Mouse (Mus musculus): ENCODE results near the gene Txnip. TPM values are rescaled to one million over a fixed set of nuclear protein-coding genes. Genes with fewer than 3 reads are reported as not detected.
"Not testable (repeated sequence)": the region's sequence is repeated elsewhere in the genome, so short reads cannot be mapped to it uniquely, and the experiment has no call there.

Txnip gene
- polyA plus RNA-seq, 1 experiment from 2014 or later = 71.4 TPM

- Histone ChIP-seq H3K9me3 (ENCODE audit: control insufficient read depth, low read length) (no peaks in the 10 kb centered on the region), H3K27ac (peak overlapping the region; percentile 91), H3K27me3 (ENCODE audit: control insufficient read depth, insufficient read depth, low read length) (no peaks in the 10 kb centered on the region), H3K36me3 (replicated peaks; ENCODE audit: control insufficient read depth, insufficient read depth) (no peaks in the 10 kb centered on the region), H3K4me1 (replicated peaks; ENCODE audit: control insufficient read depth, insufficient read depth, low read length) (peaks cover 59% of the 10 kb centered on the region), H3K9ac (peak overlapping the region; percentile 81), H3K4me3 (replicated peaks; ENCODE audit: low read length) (peak overlapping the region; percentile 76), H3K4me2 (replicated peaks) (peak overlapping the region; percentile 61)
- under 1% methylated on average over 33 of the region's 40 CpGs for WGBS
- peak; percentile 61 for ATAC-seq (ENCODE audit: low FRiP score)
- peak; percentile 76 for DNase-seq (ENCODE audit: low spot score)
Observed at GRCm38 (mm10) chr3:96601251-96601787, 43.6 kb downstream of the Txnip start.

- DNase-seq (ENCODE audit: low spot score) (peak; percentile 46), ATAC-seq (ENCODE audit: low FRiP score) (no peak)
- Histone ChIP-seq H3K9ac (peak overlapping the region; percentile 81), H3K27ac (peak overlapping the region; percentile 91), H3K27me3 (ENCODE audit: control insufficient read depth, insufficient read depth, low read length) (no peaks in the 10 kb centered on the region), H3K4me2 (replicated peaks) (peak overlapping the region; percentile 61), H3K4me3 (replicated peaks; ENCODE audit: low read length) (peak overlapping the region; percentile 76), H3K9me3 (ENCODE audit: control insufficient read depth, low read length) (no peaks in the 10 kb centered on the region), H3K4me1 (replicated peaks; ENCODE audit: control insufficient read depth, insufficient read depth, low read length) (peaks cover 51% of the 10 kb centered on the region), H3K36me3 (replicated peaks; ENCODE audit: control insufficient read depth, insufficient read depth) (no peaks in the 10 kb centered on the region)
- 10% methylated on average over 10 of the region's 10 CpGs for WGBS
Observed at GRCm38 (mm10) chr3:96601941-96602703, 44.4 kb downstream of the Txnip start.

- Histone ChIP-seq H3K4me2 (replicated peaks) (peak overlapping the region; percentile 61), H3K9me3 (ENCODE audit: control insufficient read depth, low read length) (no peaks in the 10 kb centered on the region), H3K9ac (peak overlapping the region; percentile 81), H3K27me3 (ENCODE audit: control insufficient read depth, insufficient read depth, low read length) (no peaks in the 10 kb centered on the region), H3K4me1 (replicated peaks; ENCODE audit: control insufficient read depth, insufficient read depth, low read length) (peaks cover 47% of the 10 kb centered on the region), H3K36me3 (replicated peaks; ENCODE audit: control insufficient read depth, insufficient read depth) (no peaks in the 10 kb centered on the region), H3K27ac (peak overlapping the region; percentile 91), H3K4me3 (replicated peaks; ENCODE audit: low read length) (peak overlapping the region; percentile 76)
- no peak for DNase-seq (ENCODE audit: low spot score)
- ATAC-seq (ENCODE audit: low FRiP score) = no peak
- WGBS = 21% methylated on average over 5 of the region's 5 CpGs
Observed at GRCm38 (mm10) chr3:96602704-96603084, 44.9 kb downstream of the Txnip start.

GRCm38 (mm10) chr3:96603311-96603710 lies 45.6 kb downstream of the Txnip start:
- H3K36me3 ChIP-seq (replicated peaks; ENCODE audit: control insufficient read depth, insufficient read depth) = no peaks in the 10 kb centered on the region
- H3K4me1 ChIP-seq (replicated peaks; ENCODE audit: control insufficient read depth, insufficient read depth, low read length) = peaks cover 47% of the 10 kb centered on the region
- WGBS = 31% methylated on average over 5 of the region's 5 CpGs
- peak; percentile 59 for DNase-seq (ENCODE audit: low spot score)
- H3K9me3 ChIP-seq (ENCODE audit: control insufficient read depth, low read length) = no peaks in the 10 kb centered on the region
- H3K9ac ChIP-seq = peak overlapping the region; percentile 81
- no peaks in the 10 kb centered on the region for H3K27me3 ChIP-seq (ENCODE audit: control insufficient read depth, insufficient read depth, low read length)
- H3K27ac ChIP-seq = peak overlapping the region; percentile 91
- no peak for ATAC-seq (ENCODE audit: low FRiP score)
- peak overlapping the region; percentile 76 for H3K4me3 ChIP-seq (replicated peaks; ENCODE audit: low read length)
- H3K4me2 ChIP-seq (replicated peaks) = peak overlapping the region; percentile 61

- not testable (repeated sequence) for H3K36me3 ChIP-seq (replicated peaks; ENCODE audit: control insufficient read depth, insufficient read depth); H3K4me2 ChIP-seq (replicated peaks); H3K9me3 ChIP-seq (ENCODE audit: control insufficient read depth, low read length); H3K4me3 ChIP-seq (replicated peaks; ENCODE audit: low read length); ATAC-seq (ENCODE audit: low FRiP score); H3K27ac ChIP-seq; H3K27me3 ChIP-seq (ENCODE audit: control insufficient read depth, insufficient read depth, low read length); H3K9ac ChIP-seq; DNase-seq (ENCODE audit: low spot score)
- H3K4me1 ChIP-seq (replicated peaks; ENCODE audit: control insufficient read depth, insufficient read depth, low read length) = peaks cover 33% of the 10 kb centered on the region
- 90% methylated on average over 3 of the region's 4 CpGs for WGBS
Observed at GRCm38 (mm10) chr3:96606007-96606406, 48.2 kb downstream of the Txnip start.

GRCm38 (mm10) chr3:96606618-96607017 lies 48.9 kb downstream of the Txnip start:
- Histone ChIP-seq H3K4me2 (replicated peaks) (no peak overlapping the region), H3K4me1 (replicated peaks; ENCODE audit: control insufficient read depth, insufficient read depth, low read length) (peaks cover 33% of the 10 kb centered on the region), H3K36me3 (replicated peaks; ENCODE audit: control insufficient read depth, insufficient read depth) (0 out of 2 replicates have a peak, but pooled peaks cover 6% of the 10 kb centered on the region), H3K9me3 (ENCODE audit: control insufficient read depth, low read length) (no peaks in the 10 kb centered on the region), H3K4me3 (replicated peaks; ENCODE audit: low read length) (no peak overlapping the region), H3K27me3 (ENCODE audit: control insufficient read depth, insufficient read depth, low read length) (no peaks in the 10 kb centered on the region), H3K27ac (no peak overlapping the region), H3K9ac (no peak overlapping the region)
- 92% methylated on average over 4 of the region's 4 CpGs for WGBS
- DNase-seq (ENCODE audit: low spot score) (no peak), ATAC-seq (ENCODE audit: low FRiP score) (no peak)

Other genes with a start within 250 kb of the Txnip start
- gene BC107364, start 105.7 kb upstream of the Txnip start, polyA plus RNA-seq (2014; fragmentation: Nextera tagmentation; extraction: Ambion mirVana) = not detected in 2 replicates
- 1.9 and 2.1 TPM in 2 replicates for gene Hfe2, start 32.8 kb upstream of the Txnip start, polyA plus RNA-seq (2014; fragmentation: Nextera tagmentation; extraction: Ambion mirVana)
- 0.39 TPM in 1 of 2 replicates, not detected in the other for gene Gm16253, start 19.0 kb downstream of the Txnip start, polyA plus RNA-seq (2014; fragmentation: Nextera tagmentation; extraction: Ambion mirVana)
- 11.0 and 18.5 TPM in 2 replicates for gene Polr3gl, start 36.2 kb downstream of the Txnip start, polyA plus RNA-seq (2014; fragmentation: Nextera tagmentation; extraction: Ambion mirVana)
- 17.5 and 22.3 TPM in 2 replicates for gene Ankrd34a, start 38.7 kb downstream of the Txnip start, polyA plus RNA-seq (2014; fragmentation: Nextera tagmentation; extraction: Ambion mirVana)
- gene Lix1l, start 43.2 kb downstream of the Txnip start, polyA plus RNA-seq (2014; fragmentation: Nextera tagmentation; extraction: Ambion mirVana) = 6.1 and 6.4 TPM in 2 replicates
- 101 and 104 TPM in 2 replicates for gene Rbm8a, start 72.0 kb downstream of the Txnip start, polyA plus RNA-seq (2014; fragmentation: Nextera tagmentation; extraction: Ambion mirVana)
- 57.0 and 58.2 TPM in 2 replicates for gene Pex11b, start 77.4 kb downstream of the Txnip start, polyA plus RNA-seq (2014; fragmentation: Nextera tagmentation; extraction: Ambion mirVana)
- gene Gm42957, start 77.5 kb downstream of the Txnip start, polyA plus RNA-seq (2014; fragmentation: Nextera tagmentation; extraction: Ambion mirVana) = 0.07 TPM in 1 of 2 replicates, not detected in the other
- gene Itga10, start 87.6 kb downstream of the Txnip start, polyA plus RNA-seq (2014; fragmentation: Nextera tagmentation; extraction: Ambion mirVana) = 0.86 and 0.99 TPM in 2 replicates
- 1.7 and 1.8 TPM in 2 replicates for gene Ankrd35, start 112.2 kb downstream of the Txnip start, polyA plus RNA-seq (2014; fragmentation: Nextera tagmentation; extraction: Ambion mirVana)
- gene Pias3, start 138.4 kb downstream of the Txnip start, polyA plus RNA-seq (2014; fragmentation: Nextera tagmentation; extraction: Ambion mirVana) = 27.5 and 29.3 TPM in 2 replicates
- gene Nudt17, start 150.6 kb downstream of the Txnip start, polyA plus RNA-seq (2014; fragmentation: Nextera tagmentation; extraction: Ambion mirVana) = 16.5 and 17.3 TPM in 2 replicates
- gene Polr3c, start 169.7 kb downstream of the Txnip start, polyA plus RNA-seq (2014; fragmentation: Nextera tagmentation; extraction: Ambion mirVana) = 28.1 and 28.3 TPM in 2 replicates
- gene Rnf115, start 169.7 kb downstream of the Txnip start, polyA plus RNA-seq (2014; fragmentation: Nextera tagmentation; extraction: Ambion mirVana) = 79.4 and 89.2 TPM in 2 replicates